Mouse (Mus musculus) midbrain, embryonic 10.5 days (tissue): ENCODE measurements at regions not wholly inside any gene's neighbourhood (a gene's known extent, or its start where the extent isn't known, plus 50 kb on each side); places are given as distances from the start of the nearest gene placed in this dataset.
A peak's percentile ranks its signal among the peaks of the same experiment; 100 is the strongest.
"Not testable (repeated sequence)": the region's sequence is repeated elsewhere in the genome, so short reads cannot be mapped to it uniquely, and the experiment has no call there.

Experiments
- DNase-seq: peaks from one replicate; pipeline ENCODE4 v3.0.0-alpha.2; 2017; ENCODE audit warnings: low spot score
- H3K27ac ChIP-seq: fragments of 300-500 bp; sonication (generic); replicated peaks from 2 replicates; pipeline ENCODE4 v1.5.1; 2016; ENCODE audit warnings: mild to moderate bottlenecking
- H3K27me3 ChIP-seq: fragments of 300-500 bp; sonication (generic); 2 replicates; pipeline ENCODE4 v1.6.1; 2016; ENCODE audit warnings: low read depth, mild to moderate bottlenecking; ENCODE audit not compliant: poor library complexity, severe bottlenecking
- H3K36me3 ChIP-seq: fragments of 300-500 bp; sonication (generic); 2 replicates; pipeline ENCODE4 v1.6.1; 2016; ENCODE audit warnings: mild to moderate bottlenecking, moderate library complexity
- H3K4me1 ChIP-seq: fragments of 300-500 bp; sonication (generic); 2 replicates; pipeline ENCODE4 v1.6.1; 2016
- H3K4me3 ChIP-seq: fragments of 300-500 bp; sonication (generic); 2 replicates; pipeline ENCODE4 v1.5.1; 2016; ENCODE audit warnings: mild to moderate bottlenecking, moderate library complexity
- H3K9me3 ChIP-seq: fragments of 300-500 bp; sonication (generic); replicated peaks from 2 replicates; pipeline ENCODE4 v1.6.1; 2016; ENCODE audit warnings: mild to moderate bottlenecking
- WGBS: fragments of 180-500 bp; shearing (Covaris S2); methylation state at CpG from one replicate; pipeline ENCODE4 v1.1.7; 2016; 5-methylcytosine and 5-hydroxymethylcytosine counted together

DNA sequence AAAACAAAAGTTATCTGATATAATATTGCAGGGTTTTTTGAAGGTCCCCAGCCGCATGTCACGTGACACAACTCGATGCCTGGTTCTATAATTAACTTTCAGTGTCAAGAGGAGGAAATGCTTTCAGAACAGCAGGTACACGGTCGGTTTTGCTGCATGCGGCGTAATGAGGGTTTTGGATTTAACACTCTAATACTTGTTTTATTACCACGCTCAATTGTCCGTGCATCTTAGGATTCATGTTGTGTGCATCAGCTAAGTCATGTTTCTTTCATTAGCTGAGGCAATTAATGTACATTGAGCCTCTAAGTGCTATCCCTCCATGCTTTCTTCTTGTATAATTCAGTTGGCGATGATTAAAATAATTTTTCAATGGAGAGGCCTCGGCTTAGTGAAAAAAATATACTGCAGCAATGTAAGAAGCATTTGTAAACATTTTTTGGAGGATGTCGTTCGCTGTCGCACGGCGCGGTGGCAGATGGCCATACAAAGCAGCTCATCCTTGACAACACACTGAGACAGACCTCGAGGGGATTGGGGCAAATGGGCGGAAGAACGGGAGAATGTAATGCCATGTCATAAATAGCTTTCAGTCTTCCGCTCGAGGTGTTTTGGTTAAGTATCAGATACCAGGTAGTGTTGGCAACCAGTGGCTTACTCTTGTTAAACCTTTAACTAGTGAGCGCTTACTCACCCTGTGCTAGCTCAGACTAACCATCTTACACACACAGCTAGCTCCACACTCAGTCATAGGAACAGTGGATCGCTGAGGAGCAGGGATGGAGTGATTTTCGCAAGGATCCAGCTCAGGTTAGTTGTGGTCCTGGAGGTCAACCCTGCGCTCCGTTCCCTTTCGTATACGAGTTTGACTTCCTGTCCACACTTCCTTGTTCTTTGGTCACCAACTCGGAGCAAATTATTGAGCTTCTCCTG, 130.2 kb upstream of the Rhobtb1 start:
- Histone ChIP-seq H3K27ac (no peak overlapping the region), H3K4me1 (no peaks in the 10 kb centered on the region), H3K9me3 (no peaks in the 10 kb centered on the region), H3K27me3 (no peaks in the 10 kb centered on the region), H3K36me3 (no peaks in the 10 kb centered on the region), H3K4me3 (no peak overlapping the region)
- 90% methylated on average over 30 of the region's 30 CpGs for whole genome bisulfite sequencing
- no peak for DNase-seq

DNA sequence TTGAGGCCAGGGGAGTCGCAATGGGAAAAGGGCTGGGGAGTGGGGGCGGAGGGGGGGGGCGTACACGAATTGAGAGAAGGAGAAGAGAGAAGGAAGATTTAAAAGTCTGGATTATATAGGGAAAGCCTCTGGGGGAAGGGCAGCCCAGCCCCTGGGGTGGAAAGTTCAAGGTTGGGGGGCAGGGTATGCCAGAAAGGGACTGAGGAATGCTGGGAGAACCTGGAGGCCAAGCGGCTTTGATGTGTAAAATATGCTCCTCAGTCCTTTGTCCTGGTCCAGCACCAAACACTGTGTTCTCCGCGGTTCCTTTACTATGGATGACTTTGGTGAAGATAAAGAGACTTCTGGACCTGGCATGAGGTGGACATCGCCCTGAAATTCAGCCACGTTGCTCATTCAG, 117.8 kb upstream of the Rhobtb1 start:
- Histone ChIP-seq H3K27me3 (no peaks in the 10 kb centered on the region), H3K27ac (no peak overlapping the region), H3K9me3 (no peaks in the 10 kb centered on the region), H3K4me3 (no peak overlapping the region), H3K4me1 (no peaks in the 10 kb centered on the region), H3K36me3 (no peaks in the 10 kb centered on the region)
- 75% methylated on average over 9 of the region's 9 CpGs for WGBS
- no peak for DNase-seq

DNA sequence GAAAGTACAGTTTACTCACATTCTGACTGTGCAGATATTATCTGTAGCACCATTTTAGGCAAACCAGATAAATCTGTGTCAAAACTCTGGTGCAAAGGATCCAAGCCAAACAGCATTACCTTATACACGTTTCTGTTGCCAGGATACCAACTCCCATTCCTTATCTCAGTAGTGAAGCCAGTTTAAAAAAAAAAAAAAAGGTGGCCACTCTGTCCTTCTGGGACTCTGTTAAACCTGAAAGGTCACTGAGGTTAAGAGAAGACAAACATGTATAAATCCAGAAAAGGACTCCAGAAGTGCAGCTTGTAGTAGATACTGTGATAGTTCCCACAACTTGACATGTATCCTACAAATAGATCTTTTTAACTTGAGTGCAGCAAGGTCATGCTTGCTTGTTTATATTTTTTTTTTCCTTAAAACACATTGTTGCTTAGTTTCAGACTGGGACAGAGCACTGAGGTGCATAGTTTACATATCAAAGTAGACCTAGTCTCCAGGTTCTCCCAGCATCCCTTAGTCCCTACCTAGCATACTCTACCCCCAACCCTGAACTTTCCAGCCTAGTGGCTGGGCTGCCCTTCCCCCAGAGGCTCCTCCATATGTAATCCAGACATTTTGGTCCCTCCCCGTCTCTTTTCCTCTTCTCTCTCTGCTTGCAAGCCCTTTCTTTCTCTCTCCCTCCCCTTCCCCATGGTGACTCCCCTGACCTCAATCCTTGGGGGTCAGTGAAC, 116.7 kb upstream of the Rhobtb1 start:
- no peaks in the 10 kb centered on the region for H3K36me3 ChIP-seq
- no peak for DNase-seq
- WGBS: 50% methylated on average over 2 of the region's 2 CpGs
- no peaks in the 10 kb centered on the region for H3K27me3 ChIP-seq
- no peak overlapping the region for H3K27ac ChIP-seq
- no peak overlapping the region for H3K4me3 ChIP-seq
- no peaks in the 10 kb centered on the region for H3K9me3 ChIP-seq
- no peaks in the 10 kb centered on the region for H3K4me1 ChIP-seq

DNA sequence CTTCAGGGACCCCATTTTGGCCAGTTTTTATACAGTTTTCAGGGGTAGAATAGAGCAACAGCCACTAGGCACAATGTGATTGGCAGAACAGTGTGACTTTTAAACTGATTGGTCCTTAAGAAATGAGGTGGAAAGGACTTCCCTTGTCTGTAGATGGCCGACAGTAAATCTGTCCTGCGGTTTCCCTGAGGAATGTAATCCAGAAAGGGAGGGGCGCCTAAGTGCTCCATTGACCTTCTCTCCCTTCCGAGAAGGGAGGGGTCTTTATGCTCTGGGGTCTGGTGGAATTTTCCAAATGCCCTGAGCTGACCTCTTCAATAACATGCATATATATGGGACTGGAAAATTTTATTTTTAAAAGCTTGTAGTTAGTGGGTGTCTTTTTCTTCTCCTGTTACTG, 115.7 kb upstream of the Rhobtb1 start:
- 82% methylated on average over 4 of the region's 4 CpGs for WGBS

DNA sequence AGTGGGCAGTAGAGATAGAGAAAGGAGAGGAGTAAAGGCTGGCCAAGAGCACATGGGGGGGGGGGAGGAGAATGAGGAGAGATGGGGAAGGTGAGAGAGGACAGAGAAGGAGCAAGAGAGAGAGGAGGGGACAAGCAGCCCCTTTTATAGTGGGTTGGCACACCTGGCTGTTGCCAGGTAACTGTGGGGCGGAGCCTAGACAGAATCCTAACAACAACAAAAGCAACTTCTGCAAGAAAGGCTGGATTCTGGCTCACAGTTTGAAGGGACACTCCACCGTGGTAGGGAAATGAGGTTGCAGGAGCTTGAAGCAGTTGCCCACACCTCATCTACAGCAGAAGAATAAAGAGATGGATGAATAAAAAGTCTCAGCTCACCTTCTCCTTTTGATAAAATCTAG, 115.1 kb upstream of the Rhobtb1 start:
- Histone ChIP-seq H3K36me3 (no peaks in the 10 kb centered on the region), H3K9me3 (no peaks in the 10 kb centered on the region), H3K4me3 (no peak overlapping the region), H3K27ac (no peak overlapping the region), H3K4me1 (no peaks in the 10 kb centered on the region), H3K27me3 (no peaks in the 10 kb centered on the region)
- DNase-seq: no peak
- 81% methylated on average over 2 of the region's 2 CpGs for WGBS

More for the DNA sequence above, 115.7 kb upstream of the Rhobtb1 start:
- DNase-seq, H3K27ac ChIP-seq, H3K36me3 ChIP-seq, H3K9me3 ChIP-seq, H3K27me3 ChIP-seq, H3K4me1 ChIP-seq, H3K4me3 ChIP-seq: not testable (repeated sequence)

DNA sequence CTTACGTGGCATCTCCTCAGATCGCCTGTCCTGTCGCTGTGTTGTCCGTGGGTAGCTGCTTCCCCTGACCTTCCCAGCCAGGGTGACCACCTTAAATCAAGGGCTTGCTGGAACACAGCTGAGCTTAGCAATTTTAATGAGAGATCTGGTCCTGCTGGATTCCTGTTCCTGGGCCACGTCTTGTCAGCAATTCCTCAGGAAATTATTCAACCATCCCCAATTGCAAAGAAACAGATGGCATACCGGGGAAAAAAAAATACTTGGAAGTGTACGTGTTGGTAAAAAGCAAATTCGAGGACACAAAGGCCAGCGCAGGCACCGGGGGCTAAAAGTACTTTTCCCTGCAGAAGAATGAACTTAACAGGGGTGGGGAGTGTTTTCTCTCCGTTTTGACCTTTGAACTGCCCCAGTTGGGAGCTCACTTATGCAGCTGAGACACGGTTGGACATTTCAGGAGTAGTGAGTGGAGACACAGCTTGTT, 107.0 kb upstream of the Rhobtb1 start:
- peak; percentile 29 for DNase-seq
- Histone ChIP-seq H3K9me3 (no peaks in the 10 kb centered on the region), H3K4me1 (peaks cover 25% of the 10 kb centered on the region), H3K4me3 (no peak overlapping the region), H3K27me3 (no peaks in the 10 kb centered on the region), H3K36me3 (no peaks in the 10 kb centered on the region), H3K27ac (no peak overlapping the region; the same call in 1 of the 2 replicates)
- 46% methylated on average over 12 of the region's 12 CpGs for WGBS

DNA sequence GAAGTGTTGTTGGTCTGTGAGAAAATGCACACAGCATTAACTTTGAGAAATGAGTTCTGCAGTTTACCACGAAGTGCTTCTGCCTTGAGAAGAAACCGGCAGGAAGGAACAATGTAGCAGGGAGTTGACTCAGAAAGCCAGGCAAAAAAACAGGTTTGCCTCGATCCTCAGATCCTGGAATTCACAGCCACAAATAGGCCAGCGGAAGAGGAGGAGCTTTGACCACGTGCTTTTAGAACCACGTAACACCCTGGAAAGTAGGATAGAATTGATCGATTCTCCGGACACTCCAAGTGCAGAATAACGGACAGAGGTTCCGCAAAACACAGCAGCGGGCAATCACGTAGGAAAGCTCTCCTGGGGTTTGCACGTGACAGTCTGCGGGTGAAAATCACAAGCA, 106.0 kb upstream of the Rhobtb1 start:
- Histone ChIP-seq H3K9me3 (no peaks in the 10 kb centered on the region), H3K27ac (no peak overlapping the region), H3K27me3 (no peaks in the 10 kb centered on the region), H3K36me3 (no peaks in the 10 kb centered on the region), H3K4me3 (no peak overlapping the region), H3K4me1 (peaks cover 25% of the 10 kb centered on the region)
- 75% methylated on average over 14 of the region's 14 CpGs for WGBS
- no peak for DNase-seq

DNA sequence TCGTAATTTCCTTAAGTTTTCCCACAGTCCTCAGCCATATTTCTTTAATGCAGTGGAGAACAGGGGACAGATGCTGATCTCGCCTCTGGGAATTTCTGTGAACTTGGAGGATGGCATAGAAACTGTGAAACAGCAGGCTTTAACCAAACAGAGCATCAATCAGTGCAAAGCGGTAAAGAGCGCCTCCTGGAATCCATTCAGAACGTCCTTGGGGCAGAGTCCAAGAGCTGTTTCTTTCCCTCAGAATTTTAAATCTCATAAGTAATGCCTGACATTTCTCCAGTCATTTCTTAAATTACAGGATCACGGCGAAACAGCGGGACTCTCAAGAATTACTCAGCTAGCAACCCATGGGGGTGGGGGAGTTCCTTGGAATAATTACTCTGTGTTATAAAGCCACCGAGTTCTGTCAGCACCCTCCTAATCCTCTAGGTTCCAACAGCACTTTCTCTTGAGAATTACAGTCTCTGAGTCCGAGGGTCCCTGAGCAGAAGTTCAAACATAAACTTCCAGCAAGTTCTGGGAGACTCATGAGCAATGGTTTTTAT, 105.2 kb upstream of the Rhobtb1 start:
- Histone ChIP-seq H3K4me1 (peaks cover 25% of the 10 kb centered on the region), H3K4me3 (no peak overlapping the region), H3K27ac (no peak overlapping the region), H3K9me3 (no peaks in the 10 kb centered on the region), H3K36me3 (no peaks in the 10 kb centered on the region), H3K27me3 (no peaks in the 10 kb centered on the region)
- DNase-seq: no peak
- 62% methylated on average over 10 of the region's 10 CpGs for WGBS

DNA sequence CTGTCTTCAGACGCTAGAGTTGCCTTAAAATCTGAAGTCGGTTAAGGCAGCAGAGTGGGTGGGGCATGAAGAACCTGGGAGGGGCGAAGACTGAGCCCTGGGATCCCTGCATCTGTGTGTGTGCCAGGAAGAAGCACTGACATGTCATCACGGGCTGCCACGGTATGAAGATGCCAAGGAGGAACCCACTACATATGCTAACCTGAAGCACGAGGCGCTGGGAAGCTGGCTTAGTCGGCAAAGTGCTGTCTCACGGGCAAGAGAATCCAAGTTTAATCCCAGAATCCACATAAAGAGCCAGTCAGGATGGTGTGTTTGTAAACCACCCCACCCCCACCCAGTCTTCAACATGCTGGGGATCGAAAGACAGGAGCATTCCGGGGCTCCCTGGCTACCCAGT, 73.2 kb upstream of the Rhobtb1 start:
- no peaks in the 10 kb centered on the region for H3K9me3 ChIP-seq
- no peaks in the 10 kb centered on the region for H3K27me3 ChIP-seq
- H3K27ac ChIP-seq: no peak overlapping the region
- no peaks in the 10 kb centered on the region for H3K4me1 ChIP-seq
- WGBS: 83% methylated on average over 11 of the region's 11 CpGs
- DNase-seq: no peak
- H3K4me3 ChIP-seq: no peak overlapping the region
- H3K36me3 ChIP-seq: no peaks in the 10 kb centered on the region

DNA sequence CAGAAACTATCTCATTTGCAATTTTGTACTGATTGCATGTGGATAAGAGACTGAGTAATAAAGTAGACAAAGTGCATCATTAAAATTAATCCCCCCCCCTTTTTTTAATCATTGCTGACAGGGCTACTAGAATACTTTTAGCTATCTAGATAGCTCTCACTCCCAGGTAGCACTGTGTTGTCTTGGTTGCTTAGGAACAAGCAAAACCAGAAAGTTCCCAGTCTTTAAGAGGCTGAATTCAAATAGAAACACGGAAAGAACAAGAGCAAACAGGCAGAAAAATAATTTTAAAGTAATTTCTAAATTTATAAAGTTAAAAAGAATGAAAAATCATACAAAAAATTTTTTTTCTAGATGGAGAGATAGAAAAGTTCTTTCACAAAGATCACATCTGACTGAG, 65.0 kb upstream of the Rhobtb1 start:
- H3K4me1 ChIP-seq: no peaks in the 10 kb centered on the region
- no peak overlapping the region for H3K4me3 ChIP-seq
- H3K27ac ChIP-seq: no peak overlapping the region
- no peaks in the 10 kb centered on the region for H3K27me3 ChIP-seq
- H3K9me3 ChIP-seq: no peaks in the 10 kb centered on the region
- no peak for DNase-seq
- no peaks in the 10 kb centered on the region for H3K36me3 ChIP-seq
- 78% methylated on average over 1 of the region's 1 CpGs for WGBS

DNA sequence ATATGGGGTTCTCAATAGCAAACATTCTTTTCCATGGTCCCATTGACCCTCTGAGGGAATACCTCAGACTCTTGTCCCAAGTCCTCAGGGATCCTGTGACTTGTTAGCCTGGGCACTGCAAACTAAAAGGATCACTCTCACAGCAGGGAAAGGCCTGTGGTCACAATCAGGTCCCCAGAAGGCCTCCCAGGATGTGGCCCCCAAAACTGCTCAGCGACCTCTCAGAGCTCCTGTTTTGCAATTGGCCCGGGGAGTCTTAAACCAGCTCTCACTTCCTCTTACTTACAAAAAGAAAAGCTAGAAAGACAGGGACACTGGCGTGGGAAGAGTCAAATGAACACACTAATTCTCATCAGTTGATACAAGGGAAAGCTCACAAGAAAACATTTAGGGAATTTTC, 59.4 kb upstream of the Rhobtb1 start:
- WGBS: 69% methylated on average over 3 of the region's 3 CpGs
- no peaks in the 10 kb centered on the region for H3K27me3 ChIP-seq
- DNase-seq: no peak

DNA sequence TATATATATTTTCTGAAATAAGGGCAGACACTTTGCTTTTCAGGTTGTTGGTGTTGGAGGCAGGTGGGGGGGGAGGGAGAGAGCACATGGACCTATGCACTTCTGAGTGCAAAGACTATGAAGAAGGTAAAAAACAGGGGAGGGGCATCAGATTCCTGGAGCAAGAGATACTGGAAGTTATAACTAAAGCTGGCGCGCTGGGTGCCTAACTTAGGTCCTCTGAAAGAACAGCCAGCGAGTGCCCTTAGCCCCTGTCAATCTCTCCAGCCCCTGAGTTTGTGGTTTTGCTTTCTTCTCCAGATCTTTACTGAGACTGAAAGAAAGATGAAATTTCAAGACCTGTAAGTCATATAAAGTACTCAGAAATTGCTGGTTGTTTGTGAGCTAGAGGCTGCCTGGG, 51.2 kb upstream of the Rhobtb1 start:
- Histone ChIP-seq H3K27me3 (no peaks in the 10 kb centered on the region), H3K9me3 (0 out of 2 replicates have a peak, but pooled peaks cover 3% of the 10 kb centered on the region), H3K4me1 (no peaks in the 10 kb centered on the region), H3K27ac (no peak overlapping the region), H3K4me3 (no peak overlapping the region), H3K36me3 (no peaks in the 10 kb centered on the region)
- no peak for DNase-seq
- 93% methylated on average over 3 of the region's 3 CpGs for WGBS

More for the DNA sequence above, 59.4 kb upstream of the Rhobtb1 start:
- no peaks in the 10 kb centered on the region for H3K4me1 ChIP-seq
- H3K36me3 ChIP-seq: no peaks in the 10 kb centered on the region
- no peaks in the 10 kb centered on the region for H3K9me3 ChIP-seq
- no peak overlapping the region for H3K4me3 ChIP-seq
- H3K27ac ChIP-seq: no peak overlapping the region

DNA sequence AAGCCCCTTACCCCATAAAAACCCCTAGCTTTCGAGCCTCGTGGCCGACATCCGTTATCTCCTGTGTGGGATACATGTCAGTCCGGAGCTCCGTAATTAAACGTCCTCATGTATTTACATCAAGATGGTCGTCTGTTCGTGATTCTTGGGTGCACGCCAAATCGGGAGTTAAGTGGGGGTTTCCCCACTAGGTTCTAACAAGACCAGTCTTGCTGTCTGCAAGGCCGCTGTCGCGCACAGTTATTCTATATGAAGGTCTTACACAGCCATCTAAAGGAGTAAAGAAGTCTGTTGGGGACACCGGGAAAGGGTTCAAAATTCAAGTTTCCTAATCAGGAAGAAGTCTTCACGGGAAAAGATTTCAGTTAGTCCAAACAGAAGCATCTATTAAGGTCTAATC, 50.5 kb upstream of the Rhobtb1 start:
- H3K4me1 ChIP-seq, DNase-seq, H3K9me3 ChIP-seq, H3K4me3 ChIP-seq, H3K27ac ChIP-seq, H3K27me3 ChIP-seq, H3K36me3 ChIP-seq: not testable (repeated sequence)
- WGBS: 95% methylated on average over 16 of the region's 16 CpGs
